Mouse (Mus musculus): ENCODE results near the gene Neurod1. TPM values are rescaled to one million over a fixed set of nuclear protein-coding genes. Genes with fewer than 3 reads are reported as not detected.
A peak's percentile ranks its signal among the peaks of the same experiment; 100 is the strongest.

Gene Neurod1
- polyA plus RNA-seq, 1 experiment from 2014 or later, result 0.57 TPM

- H3K27ac ChIP-seq, result no peak overlapping the region
- WGBS, result 16% methylated on average over 15 of the region's 15 CpGs
- no peak overlapping the region for H3K4me3 ChIP-seq
- H3K4me1 ChIP-seq, result peaks cover 16% of the 10 kb centered on the region
- DNase-seq (ENCODE audit: low spot score), result no peak
- H3K9me3 ChIP-seq, result no peaks in the 10 kb centered on the region
- peaks cover 64% of the 10 kb centered on the region for H3K27me3 ChIP-seq (ENCODE audit: insufficient read depth, poor library complexity, severe bottlenecking)
- no peaks in the 10 kb centered on the region for H3K36me3 ChIP-seq
Observed at GRCm38 (mm10) chr2:79454786-79455446, 1.6 kb downstream of the Neurod1 start.

- no peaks in the 10 kb centered on the region for H3K36me3 ChIP-seq
- peaks cover 56% of the 10 kb centered on the region for H3K27me3 ChIP-seq (ENCODE audit: insufficient read depth, poor library complexity, severe bottlenecking)
- H3K4me1 ChIP-seq, result peaks cover 15% of the 10 kb centered on the region
- peak; percentile 94 for DNase-seq (ENCODE audit: low spot score)
- no peak overlapping the region for H3K27ac ChIP-seq
- no peaks in the 10 kb centered on the region for H3K9me3 ChIP-seq
- WGBS, result 3% methylated on average over 55 of the region's 55 CpGs
- H3K4me3 ChIP-seq, result peak overlapping the region; percentile 57
Observed at GRCm38 (mm10) chr2:79453901-79454781, 2.4 kb downstream of the Neurod1 start.

DNA sequence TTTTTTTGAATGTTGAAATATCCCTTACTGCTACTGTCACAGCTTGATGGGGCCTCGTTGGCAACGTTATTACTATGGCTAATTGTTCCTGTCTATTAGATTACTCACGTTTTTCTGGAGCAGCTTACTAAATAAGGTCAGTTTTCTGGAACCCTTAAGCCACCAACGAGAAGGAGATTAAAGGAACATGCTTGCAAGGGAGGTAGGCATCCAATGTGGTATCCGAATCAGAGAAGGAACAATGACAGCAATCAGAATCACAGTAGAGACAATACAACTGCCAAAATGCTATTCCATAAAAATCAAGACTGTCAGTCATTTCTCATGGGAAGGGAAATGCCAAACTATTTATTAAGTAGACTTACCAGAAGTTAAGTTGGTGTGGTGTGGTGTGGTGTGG, 5.1 kb downstream of the Neurod1 start:
- H3K9me3 ChIP-seq, result no peaks in the 10 kb centered on the region
- peaks cover 29% of the 10 kb centered on the region for H3K27me3 ChIP-seq (ENCODE audit: insufficient read depth, poor library complexity, severe bottlenecking)
- no peaks in the 10 kb centered on the region for H3K36me3 ChIP-seq
- H3K4me3 ChIP-seq, result no peak overlapping the region
- H3K4me1 ChIP-seq, result peaks cover 4% of the 10 kb centered on the region; the same call in 1 of the 2 replicates
- WGBS, result 46% methylated on average over 5 of the region's 5 CpGs
- H3K27ac ChIP-seq, result no peak overlapping the region
- no peak for DNase-seq (ENCODE audit: low spot score)

DNA sequence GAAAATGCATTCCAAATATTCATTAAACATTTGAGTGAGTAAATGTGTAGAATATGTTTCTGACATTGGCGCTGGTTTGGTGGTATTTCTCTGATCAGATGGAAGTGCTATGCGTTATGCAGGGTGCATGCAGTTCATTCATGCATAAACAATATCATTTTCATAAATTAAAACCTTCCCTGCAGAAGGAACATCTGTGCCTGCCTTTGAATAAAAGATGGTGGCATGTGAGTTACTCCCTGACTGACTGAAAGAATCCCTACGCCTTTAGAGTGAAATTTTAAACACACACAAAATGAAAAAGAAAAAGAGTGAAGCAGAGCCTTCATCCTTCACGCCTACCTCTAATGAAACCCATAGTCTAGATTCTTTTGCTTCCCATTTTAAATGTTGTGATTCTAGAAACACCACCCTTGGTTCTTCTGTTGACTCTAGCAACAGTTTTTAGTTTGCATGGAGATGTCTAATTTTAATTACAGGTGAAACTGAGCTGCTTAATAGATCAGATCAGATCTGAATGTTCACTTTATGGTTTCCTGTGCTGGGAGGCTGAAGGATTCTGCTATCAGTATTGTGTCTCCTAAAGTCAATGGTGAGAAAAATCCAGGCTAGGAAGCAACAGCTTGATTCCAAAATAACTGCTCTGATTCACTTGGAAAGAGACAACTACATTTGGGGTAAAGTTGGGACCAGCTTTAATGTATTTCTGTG, 5.7 kb downstream of the Neurod1 start:
- Histone ChIP-seq H3K27me3 (ENCODE audit: insufficient read depth, poor library complexity, severe bottlenecking) (peaks cover 23% of the 10 kb centered on the region), H3K27ac (no peak overlapping the region), H3K4me3 (no peak overlapping the region), H3K9me3 (no peaks in the 10 kb centered on the region), H3K36me3 (no peaks in the 10 kb centered on the region), H3K4me1 (peaks cover 3% of the 10 kb centered on the region; the same call in 1 of the 2 replicates)
- WGBS, result 69% methylated on average over 4 of the region's 4 CpGs
- DNase-seq (ENCODE audit: low spot score), result no peak

DNA sequence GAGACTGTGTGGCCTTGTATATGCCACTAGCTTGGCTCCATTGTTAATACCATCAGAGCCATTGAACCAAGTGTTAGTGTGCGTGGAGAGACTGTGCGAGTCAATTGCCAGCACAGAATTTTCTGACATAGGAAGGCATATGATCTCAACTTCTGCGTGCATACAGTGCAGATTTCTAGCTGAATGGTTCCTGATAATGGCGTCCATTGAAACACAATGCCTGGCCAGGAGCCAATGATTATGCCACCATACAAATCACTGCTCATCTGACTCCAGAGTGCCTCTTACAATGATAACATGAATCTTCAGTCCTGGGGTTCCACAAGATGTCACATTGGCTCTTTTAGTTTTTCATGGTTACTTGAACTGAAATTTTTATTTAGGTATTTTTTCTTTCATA, 7.2 kb downstream of the Neurod1 start:
- H3K27me3 ChIP-seq (ENCODE audit: insufficient read depth, poor library complexity, severe bottlenecking), result peaks cover 8% of the 10 kb centered on the region
- no peak overlapping the region for H3K4me3 ChIP-seq
- no peak for DNase-seq (ENCODE audit: low spot score)
- H3K36me3 ChIP-seq, result no peaks in the 10 kb centered on the region
- no peak overlapping the region for H3K27ac ChIP-seq
- H3K9me3 ChIP-seq, result no peaks in the 10 kb centered on the region
- WGBS, result 70% methylated on average over 4 of the region's 4 CpGs
- H3K4me1 ChIP-seq, result peaks cover 3% of the 10 kb centered on the region; the same call in 1 of the 2 replicates

- no peak overlapping the region for H3K27ac ChIP-seq
- H3K27me3 ChIP-seq (ENCODE audit: insufficient read depth, poor library complexity, severe bottlenecking), result no peaks in the 10 kb centered on the region
- H3K36me3 ChIP-seq, result no peaks in the 10 kb centered on the region
- no peaks in the 10 kb centered on the region for H3K4me1 ChIP-seq
- 60% methylated on average over 1 of the region's 1 CpGs for WGBS
- DNase-seq (ENCODE audit: low spot score), result no peak
- no peaks in the 10 kb centered on the region for H3K9me3 ChIP-seq
- H3K4me3 ChIP-seq, result no peak overlapping the region
Observed at GRCm38 (mm10) chr2:79447198-79447597, 9.4 kb downstream of the Neurod1 start.

DNA sequence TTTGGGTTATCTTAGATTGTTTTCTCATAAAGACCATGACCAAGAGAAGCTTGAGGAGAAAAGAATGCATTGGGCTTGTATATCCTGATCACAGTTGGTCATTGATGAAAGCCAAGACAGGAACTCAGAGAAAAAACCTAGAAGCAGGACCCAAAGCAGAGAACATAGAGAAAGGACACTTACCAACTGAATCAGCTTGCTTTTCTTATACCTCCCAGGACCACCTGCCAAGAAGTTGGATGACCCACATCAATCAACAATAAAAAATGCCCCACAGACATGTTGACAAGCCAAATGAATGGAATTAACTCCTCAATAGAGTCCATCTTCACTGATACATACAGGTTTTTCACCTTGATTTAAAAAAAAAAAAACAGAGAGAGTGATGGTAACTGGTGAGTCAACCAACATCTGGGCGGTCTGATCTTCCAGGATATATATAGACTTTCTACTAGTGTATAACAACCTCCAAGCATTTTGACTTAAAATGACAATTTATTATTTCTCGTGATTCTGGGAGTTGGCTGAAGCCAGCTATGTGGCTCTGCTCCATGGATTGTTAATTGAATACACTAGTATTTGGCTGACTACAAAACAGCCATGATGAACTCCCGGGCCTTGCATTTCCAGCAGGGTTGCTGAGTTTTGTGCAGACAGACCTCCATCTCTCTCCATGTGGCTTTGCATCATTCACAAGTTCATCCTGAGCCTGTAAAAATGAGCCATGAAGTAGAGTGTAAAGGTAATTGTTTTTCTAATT, 12.5 kb downstream of the Neurod1 start:
- Histone ChIP-seq H3K36me3 (no peaks in the 10 kb centered on the region), H3K27me3 (ENCODE audit: insufficient read depth, poor library complexity, severe bottlenecking) (no peaks in the 10 kb centered on the region), H3K4me1 (no peaks in the 10 kb centered on the region), H3K4me3 (no peak overlapping the region), H3K9me3 (no peaks in the 10 kb centered on the region), H3K27ac (no peak overlapping the region)
- DNase-seq (ENCODE audit: low spot score), result no peak
- WGBS, result 76% methylated on average over 3 of the region's 3 CpGs

DNA sequence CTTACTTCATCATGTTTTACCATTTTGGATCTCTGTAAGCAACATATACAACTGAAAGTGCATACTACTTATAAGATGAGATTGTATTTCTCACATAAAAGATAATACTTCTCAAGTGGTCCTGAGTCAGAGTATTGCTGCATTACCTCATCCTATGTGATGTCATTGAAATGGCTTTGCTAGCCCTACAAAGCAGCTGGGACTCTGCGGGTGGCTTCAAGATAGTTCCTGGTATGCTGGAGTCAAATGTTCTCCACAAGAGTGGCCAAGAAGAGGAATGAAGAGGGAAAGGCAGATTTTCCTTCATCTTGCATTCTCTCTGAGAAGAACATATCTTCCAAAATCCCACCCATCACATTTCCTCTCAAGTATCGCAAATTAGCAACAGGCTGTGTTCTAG, 13.2 kb downstream of the Neurod1 start:
- H3K27me3 ChIP-seq (ENCODE audit: insufficient read depth, poor library complexity, severe bottlenecking), result no peaks in the 10 kb centered on the region
- 84% methylated on average over 2 of the region's 2 CpGs for WGBS

GRCm38 (mm10) chr2:79442906-79443305, 13.6 kb downstream of the Neurod1 start:
- Histone ChIP-seq H3K9me3 (no peaks in the 10 kb centered on the region), H3K4me3 (no peak overlapping the region), H3K27ac (no peak overlapping the region), H3K36me3 (no peaks in the 10 kb centered on the region), H3K27me3 (ENCODE audit: insufficient read depth, poor library complexity, severe bottlenecking) (no peaks in the 10 kb centered on the region), H3K4me1 (no peaks in the 10 kb centered on the region)
- 81% methylated on average over 6 of the region's 6 CpGs for WGBS
- DNase-seq (ENCODE audit: low spot score), result no peak

More for the DNA sequence above, 13.2 kb downstream of the Neurod1 start:
- no peak overlapping the region for H3K4me3 ChIP-seq
- no peaks in the 10 kb centered on the region for H3K9me3 ChIP-seq
- DNase-seq (ENCODE audit: low spot score), result no peak
- H3K36me3 ChIP-seq, result no peaks in the 10 kb centered on the region
- no peak overlapping the region for H3K27ac ChIP-seq
- no peaks in the 10 kb centered on the region for H3K4me1 ChIP-seq

- Histone ChIP-seq H3K36me3 (no peaks in the 10 kb centered on the region), H3K27ac (no peak overlapping the region), H3K9me3 (no peaks in the 10 kb centered on the region), H3K27me3 (ENCODE audit: insufficient read depth, poor library complexity, severe bottlenecking) (no peaks in the 10 kb centered on the region), H3K4me1 (no peaks in the 10 kb centered on the region), H3K4me3 (no peak overlapping the region)
- WGBS, result 93% methylated on average over 2 of the region's 2 CpGs
- DNase-seq (ENCODE audit: low spot score), result no peak
Observed at GRCm38 (mm10) chr2:79442227-79442626, 14.3 kb downstream of the Neurod1 start.

DNA sequence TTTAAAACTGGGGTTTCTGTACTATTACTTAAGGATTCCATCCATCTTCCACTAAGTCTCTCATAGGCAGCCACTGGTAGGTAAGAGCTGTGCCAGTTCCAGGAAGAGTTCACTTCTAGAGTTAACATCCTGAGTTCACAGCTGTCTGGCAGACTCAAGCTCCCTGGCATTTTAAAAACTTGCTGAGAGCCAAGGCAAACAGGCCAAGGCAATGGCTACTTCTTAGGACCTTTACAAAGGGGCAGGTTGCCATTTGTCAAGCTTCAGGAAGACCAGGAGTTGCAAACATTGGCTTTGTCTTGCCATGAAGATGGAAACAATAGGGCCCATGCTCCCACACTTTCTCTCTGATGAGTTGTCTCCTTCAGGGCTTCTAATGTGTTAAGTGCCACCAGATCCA, 26.5 kb downstream of the Neurod1 start:
- DNase-seq (ENCODE audit: low spot score), result no peak
- H3K4me3 ChIP-seq, result no peak overlapping the region
- peaks cover 6% of the 10 kb centered on the region for H3K4me1 ChIP-seq
- no peaks in the 10 kb centered on the region for H3K36me3 ChIP-seq
- no peak overlapping the region for H3K27ac ChIP-seq
- peaks cover 14% of the 10 kb centered on the region for H3K27me3 ChIP-seq (ENCODE audit: insufficient read depth, poor library complexity, severe bottlenecking)
- no peaks in the 10 kb centered on the region for H3K9me3 ChIP-seq

- Histone ChIP-seq H3K27ac (no peak overlapping the region), H3K4me1 (peaks cover 6% of the 10 kb centered on the region), H3K27me3 (ENCODE audit: insufficient read depth, poor library complexity, severe bottlenecking) (peaks cover 14% of the 10 kb centered on the region), H3K4me3 (no peak overlapping the region), H3K36me3 (no peaks in the 10 kb centered on the region), H3K9me3 (no peaks in the 10 kb centered on the region)
- WGBS, result 11% methylated on average over 6 of the region's 6 CpGs
- no peak for DNase-seq (ENCODE audit: low spot score)
Observed at GRCm38 (mm10) chr2:79429650-79430049, 26.9 kb downstream of the Neurod1 start.
